Mouse (Mus musculus) adipocyte (in vitro differentiated cells): ENCODE measurements around the gene Tmprss6.

ENCODE experiments used
- DNase-seq: peaks from one replicate; pipeline ENCODE4 v3.0.0-alpha.2; 2016; ENCODE audit warnings: low spot score

The Tmprss6 gene

GRCm38 (mm10) chr15:78482518-78482917, 14.1 kb upstream of the Tmprss6 start:
- DNase-seq = no peak

GRCm38 (mm10) chr15:78481448-78482000, 13.1 kb upstream of the Tmprss6 start:
- no peak for DNase-seq

- DNase-seq = no peak
Observed at GRCm38 (mm10) chr15:78480991-78481390, 12.6 kb upstream of the Tmprss6 start.

GRCm38 (mm10) chr15:78480111-78480510, 11.7 kb upstream of the Tmprss6 start:
- no peak for DNase-seq

- DNase-seq = no peak
Observed at GRCm38 (mm10) chr15:78479470-78479869, 11.0 kb upstream of the Tmprss6 start.

GRCm38 (mm10) chr15:78478073-78478472, 9.6 kb upstream of the Tmprss6 start:
- DNase-seq = no peak

GRCm38 (mm10) chr15:78476878-78477277, 8.4 kb upstream of the Tmprss6 start:
- DNase-seq = no peak

- DNase-seq = no peak
Observed at GRCm38 (mm10) chr15:78475604-78476031, 7.2 kb upstream of the Tmprss6 start.

GRCm38 (mm10) chr15:78473442-78473841, 5.0 kb upstream of the Tmprss6 start:
- DNase-seq = no peak

- no peak for DNase-seq
Observed at GRCm38 (mm10) chr15:78471902-78472301, 3.5 kb upstream of the Tmprss6 start.

- peak; percentile 82 for DNase-seq
Observed at GRCm38 (mm10) chr15:78470495-78471276, 2.3 kb upstream of the Tmprss6 start.

GRCm38 (mm10) chr15:78467570-78467969, 864 bp downstream of the Tmprss6 start:
- DNase-seq = no peak

- DNase-seq = no peak
Observed at GRCm38 (mm10) chr15:78466809-78467208, 1.6 kb downstream of the Tmprss6 start.

GRCm38 (mm10) chr15:78462981-78463380, 5.5 kb downstream of the Tmprss6 start:
- no peak for DNase-seq

GRCm38 (mm10) chr15:78457193-78457592, 11.2 kb downstream of the Tmprss6 start:
- no peak for DNase-seq

- DNase-seq = no peak
Observed at GRCm38 (mm10) chr15:78456051-78456450, 12.4 kb downstream of the Tmprss6 start.

GRCm38 (mm10) chr15:78455168-78455567, 13.3 kb downstream of the Tmprss6 start:
- no peak for DNase-seq

GRCm38 (mm10) chr15:78452929-78453328, 15.5 kb downstream of the Tmprss6 start:
- DNase-seq = no peak

- DNase-seq = peak; percentile 26
Observed at GRCm38 (mm10) chr15:78451201-78451600, 17.2 kb downstream of the Tmprss6 start.

- DNase-seq = peak; percentile 42
Observed at GRCm38 (mm10) chr15:78450419-78450768, 18.0 kb downstream of the Tmprss6 start.

- DNase-seq = peak; percentile 83
Observed at GRCm38 (mm10) chr15:78449694-78450418, 18.6 kb downstream of the Tmprss6 start.

- DNase-seq = no peak
Observed at GRCm38 (mm10) chr15:78449131-78449530, 19.3 kb downstream of the Tmprss6 start.
